Mouse (Mus musculus) liver, embryonic 11.5 days (tissue): ENCODE results near the gene Slc25a36. TPM values are rescaled to one million over a fixed set of nuclear protein-coding genes. Genes with fewer than 3 reads are reported as not detected.

ENCODE experiments used
- ATAC-seq: fragments of 200-750 bp; cut with Nextera tagmentation; replicated peaks from 2 replicates; pipeline ENCODE4 v1.8.0; 2017; ENCODE audit warnings: moderate number of reproducible peaks, mild to moderate bottlenecking, moderate TSS enrichment, moderate library complexity; ENCODE audit not compliant: low FRiP score
- DNase-seq: peaks from one replicate; pipeline ENCODE4 v3.0.0-alpha.2; 2017; ENCODE audit warnings: low spot score
- H3K27ac ChIP-seq: fragments of 300-500 bp; sonication (generic); 2 replicates; pipeline ENCODE4 v1.5.1; 2014; ENCODE audit warnings: mild to moderate bottlenecking, low read depth, low read length, control low read depth
- H3K27me3 ChIP-seq: fragments of 300-500 bp; sonication (generic); replicated peaks from 2 replicates; pipeline ENCODE4 v1.6.1; 2014; ENCODE audit warnings: low read length, mixed read lengths; ENCODE audit not compliant: control insufficient read depth, insufficient read depth
- H3K36me3 ChIP-seq: fragments of 300-500 bp; sonication (generic); 2 replicates; pipeline ENCODE4 v1.6.1; 2014; ENCODE audit warnings: mild to moderate bottlenecking, low read length, moderate library complexity, mixed read lengths; ENCODE audit not compliant: control insufficient read depth, insufficient read depth
- H3K4me1 ChIP-seq: fragments of 300-500 bp; sonication (generic); replicated peaks from 2 replicates; pipeline ENCODE4 v1.6.1; 2014; ENCODE audit warnings: low read length, mixed read lengths; ENCODE audit not compliant: control insufficient read depth, insufficient read depth
- H3K4me2 ChIP-seq: fragments of 300-500 bp; sonication (generic); 2 replicates; pipeline ENCODE4 v1.6.1; 2014; ENCODE audit warnings: mild to moderate bottlenecking, control low read depth, moderate library complexity
- H3K4me3 ChIP-seq: fragments of 300-500 bp; sonication (generic); 2 replicates; pipeline ENCODE4 v1.5.1; 2014; ENCODE audit warnings: low read depth, low read length, control low read depth
- H3K9ac ChIP-seq: fragments of 300-500 bp; sonication (generic); 2 replicates; pipeline ENCODE4 v1.6.1; 2014; ENCODE audit warnings: low read depth, low read length, control low read depth
- H3K9me3 ChIP-seq: fragments of 300-500 bp; sonication (generic); 2 replicates; pipeline ENCODE4 v1.6.1; 2016; ENCODE audit warnings: low read length, inconsistent platforms, mixed read lengths; ENCODE audit not compliant: control insufficient read depth
- WGBS: fragments of 180-500 bp; shearing (Covaris S2); extraction: QIAGEN DNeasy Blood & Tissue Kit; methylation state at CpG from one replicate; pipeline ENCODE4 v1.1.7; 2014; 5-methylcytosine and 5-hydroxymethylcytosine counted together
- polyA plus RNA-seq: library from polyadenylated mRNA; unstranded; fragments of >200 nt; fragmentation: Nextera tagmentation; extraction: Ambion mirVana; gene quantifications from 2 replicates; pipeline ENCODE4 v1.2.1, GENCODE M21; 2014

Gene Slc25a36
- polyA plus RNA-seq, 1 experiment from 2014 or later: 37.2 TPM

- peak; percentile 82 for ATAC-seq
- Histone ChIP-seq H3K9me3 (no peaks in the 10 kb centered on the region), H3K9ac (no peak overlapping the region), H3K4me3 (no peak overlapping the region), H3K27ac (no peak overlapping the region), H3K36me3 (no peaks in the 10 kb centered on the region), H3K4me1 (peaks cover 11% of the 10 kb centered on the region), H3K27me3 (no peaks in the 10 kb centered on the region), H3K4me2 (no peak overlapping the region)
- 68% methylated on average over 2 of the region's 2 CpGs for WGBS
- no peak for DNase-seq
Measured at GRCm38 (mm10) chr9:97103376-97104061, 7.4 kb downstream of the Slc25a36 start.

- Histone ChIP-seq H3K27ac (no peak overlapping the region), H3K27me3 (no peaks in the 10 kb centered on the region; the same call in 1 of the 2 replicates), H3K36me3 (peaks cover 9% of the 10 kb centered on the region), H3K4me3 (no peak overlapping the region), H3K9me3 (no peaks in the 10 kb centered on the region), H3K9ac (no peak overlapping the region), H3K4me1 (peaks cover 8% of the 10 kb centered on the region), H3K4me2 (no peak overlapping the region)
- DNase-seq (no peak), ATAC-seq (no peak)
- 60% methylated on average over 4 of the region's 4 CpGs for WGBS
Measured at GRCm38 (mm10) chr9:97098985-97099384, 12.0 kb downstream of the Slc25a36 start.

GRCm38 (mm10) chr9:97096180-97096579, 14.8 kb downstream of the Slc25a36 start:
- Histone ChIP-seq H3K9me3 (no peaks in the 10 kb centered on the region), H3K27me3 (no peaks in the 10 kb centered on the region; the same call in 1 of the 2 replicates), H3K36me3 (peaks cover 9% of the 10 kb centered on the region), H3K4me3 (no peak overlapping the region), H3K9ac (no peak overlapping the region), H3K4me1 (no peaks in the 10 kb centered on the region; the same call in 1 of the 2 replicates), H3K27ac (no peak overlapping the region), H3K4me2 (no peak overlapping the region)
- no peak for DNase-seq
- 91% methylated on average over 1 of the region's 1 CpGs for WGBS
- ATAC-seq: no peak

- Histone ChIP-seq H3K4me3 (no peak overlapping the region), H3K4me2 (no peak overlapping the region), H3K27me3 (no peaks in the 10 kb centered on the region), H3K36me3 (peaks cover 8% of the 10 kb centered on the region), H3K9ac (no peak overlapping the region), H3K4me1 (no peaks in the 10 kb centered on the region), H3K9me3 (no peaks in the 10 kb centered on the region), H3K27ac (no peak overlapping the region)
- no peak for ATAC-seq
- DNase-seq: no peak
Measured at GRCm38 (mm10) chr9:97087850-97088249, 23.1 kb downstream of the Slc25a36 start.

GRCm38 (mm10) chr9:97084628-97085027, 26.3 kb downstream of the Slc25a36 start:
- Histone ChIP-seq H3K27ac (no peak overlapping the region), H3K9ac (no peak overlapping the region), H3K4me2 (no peak overlapping the region), H3K27me3 (no peaks in the 10 kb centered on the region), H3K4me1 (no peaks in the 10 kb centered on the region), H3K36me3 (peaks cover 8% of the 10 kb centered on the region), H3K4me3 (no peak overlapping the region), H3K9me3 (no peaks in the 10 kb centered on the region)
- DNase-seq (no peak), ATAC-seq (no peak)
- 89% methylated on average over 2 of the region's 2 CpGs for whole genome bisulfite sequencing

GRCm38 (mm10) chr9:97081106-97081862, 29.7 kb downstream of the Slc25a36 start:
- ATAC-seq (no peak), DNase-seq (no peak)
- no peaks in the 10 kb centered on the region for H3K27me3 ChIP-seq
- WGBS: 87% methylated on average over 4 of the region's 4 CpGs
- no peaks in the 10 kb centered on the region for H3K9me3 ChIP-seq
- H3K9ac ChIP-seq: no peak overlapping the region
- H3K27ac ChIP-seq: no peak overlapping the region
- H3K4me2 ChIP-seq: no peak overlapping the region
- no peaks in the 10 kb centered on the region for H3K4me1 ChIP-seq
- H3K36me3 ChIP-seq: peaks cover 9% of the 10 kb centered on the region
- H3K4me3 ChIP-seq: no peak overlapping the region

GRCm38 (mm10) chr9:97069911-97070310, 41.0 kb downstream of the Slc25a36 start:
- Histone ChIP-seq H3K36me3 (no peaks in the 10 kb centered on the region), H3K27ac (no peak overlapping the region), H3K4me1 (no peaks in the 10 kb centered on the region), H3K9ac (no peak overlapping the region), H3K4me3 (no peak overlapping the region), H3K9me3 (no peaks in the 10 kb centered on the region), H3K27me3 (no peaks in the 10 kb centered on the region), H3K4me2 (no peak overlapping the region)
- no peak for ATAC-seq
- 84% methylated on average over 5 of the region's 5 CpGs for WGBS
- no peak for DNase-seq

GRCm38 (mm10) chr9:97069466-97069865, 41.5 kb downstream of the Slc25a36 start:
- no peak for DNase-seq
- Histone ChIP-seq H3K36me3 (no peaks in the 10 kb centered on the region), H3K4me2 (no peak overlapping the region), H3K27ac (no peak overlapping the region), H3K4me1 (no peaks in the 10 kb centered on the region), H3K9me3 (no peaks in the 10 kb centered on the region), H3K9ac (no peak overlapping the region), H3K27me3 (no peaks in the 10 kb centered on the region), H3K4me3 (no peak overlapping the region)
- whole genome bisulfite sequencing: 85% methylated on average over 5 of the region's 5 CpGs
- no peak for ATAC-seq
